Mouse (Mus musculus) hindbrain, embryonic 11.5 days (tissue): ENCODE measurements at regions not wholly inside any gene's neighbourhood (a gene's known extent, or its start where the extent isn't known, plus 50 kb on each side); places are given as distances from the start of the nearest gene placed in this dataset.

Source experiments
- ATAC-seq: fragments of 200-750 bp; cut with Nextera tagmentation; 2 replicates; pipeline ENCODE4 v1.8.0; 2017; ENCODE audit warnings: mild to moderate bottlenecking, moderate TSS enrichment, moderate library complexity; ENCODE audit not compliant: low FRiP score
- DNase-seq: peaks from one replicate; pipeline ENCODE4 v3.0.0-alpha.2; 2015; ENCODE audit warnings: low spot score
- H3K27ac ChIP-seq: fragments of 300-500 bp; sonication (generic); 2 replicates; pipeline ENCODE4 v1.5.1; 2014; ENCODE audit warnings: mild to moderate bottlenecking, low read depth, low read length
- H3K27me3 ChIP-seq: fragments of 300-500 bp; sonication (generic); 2 replicates; pipeline ENCODE4 v1.6.1; 2014; ENCODE audit warnings: mild to moderate bottlenecking, low read length, moderate library complexity, mixed read lengths; ENCODE audit not compliant: control insufficient read depth, insufficient read depth
- H3K36me3 ChIP-seq: fragments of 300-500 bp; sonication (generic); 2 replicates; pipeline ENCODE4 v1.6.1; 2014; ENCODE audit warnings: mild to moderate bottlenecking, low read length, moderate library complexity, mixed read lengths; ENCODE audit not compliant: control insufficient read depth, insufficient read depth
- H3K4me1 ChIP-seq: fragments of 300-500 bp; sonication (generic); replicated peaks from 2 replicates; pipeline ENCODE4 v1.6.1; 2014; ENCODE audit warnings: low read length, mixed read lengths; ENCODE audit not compliant: control insufficient read depth, insufficient read depth
- H3K4me2 ChIP-seq: fragments of 300-500 bp; sonication (generic); replicated peaks from 2 replicates; pipeline ENCODE4 v1.6.1; 2014; ENCODE audit warnings: mild to moderate bottlenecking, low read depth, low read length
- H3K4me3 ChIP-seq: fragments of 300-500 bp; sonication (generic); 2 replicates; pipeline ENCODE4 v1.5.1; 2014; ENCODE audit warnings: low read depth, low read length
- H3K9ac ChIP-seq: fragments of 300-500 bp; sonication (generic); 2 replicates; pipeline ENCODE4 v1.6.1; 2014; ENCODE audit warnings: low read depth, low read length
- H3K9me3 ChIP-seq: fragments of 300-500 bp; sonication (generic); 2 replicates; pipeline ENCODE4 v1.6.1; 2016; ENCODE audit warnings: low read length; ENCODE audit not compliant: control insufficient read depth
- WGBS: fragments of 180-500 bp; shearing (Covaris S2); extraction: QIAGEN DNeasy Blood & Tissue Kit; methylation state at CpG from one replicate; pipeline ENCODE4 v1.1.7; 2014; 5-methylcytosine and 5-hydroxymethylcytosine counted together

DNA sequence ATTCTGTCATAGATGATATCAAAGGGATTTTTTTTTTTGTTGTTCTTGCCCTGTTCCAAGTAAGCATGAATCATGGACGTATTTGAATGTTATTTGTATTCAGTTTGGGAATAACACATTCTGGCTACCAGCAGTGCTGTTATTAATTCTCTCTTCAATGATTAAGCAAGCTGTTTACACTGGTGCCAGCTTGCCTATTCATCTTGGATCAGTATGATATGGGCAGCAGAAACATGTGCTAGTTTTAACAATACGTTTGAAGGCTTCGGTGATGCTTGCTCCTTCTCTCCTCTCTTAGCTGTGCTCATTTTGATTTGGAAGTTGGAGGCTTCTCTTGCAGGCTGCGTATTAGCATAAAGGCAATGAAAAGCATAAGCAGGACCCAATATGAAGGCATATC lies 984.9 kb upstream of the Slc10a2 start:
- Histone ChIP-seq H3K27ac (no peak overlapping the region), H3K4me3 (no peak overlapping the region), H3K9me3 (no peaks in the 10 kb centered on the region), H3K4me2 (no peak overlapping the region), H3K27me3 (no peaks in the 10 kb centered on the region), H3K4me1 (no peaks in the 10 kb centered on the region), H3K36me3 (no peaks in the 10 kb centered on the region), H3K9ac (no peak overlapping the region)
- ATAC-seq (no peak), DNase-seq (no peak)
- 91% methylated on average over 4 of the region's 4 CpGs for WGBS

- Histone ChIP-seq H3K4me1 (no peaks in the 10 kb centered on the region), H3K9ac (no peak overlapping the region), H3K27me3 (no peaks in the 10 kb centered on the region), H3K4me3 (no peak overlapping the region), H3K4me2 (no peak overlapping the region), H3K36me3 (no peaks in the 10 kb centered on the region), H3K27ac (no peak overlapping the region), H3K9me3 (no peaks in the 10 kb centered on the region)
- ATAC-seq (peak; percentile 84), DNase-seq (peak; percentile 42)
- 42% methylated on average over 5 of the region's 5 CpGs for WGBS
Measured at GRCm38 (mm10) chr8:6043939-6044577, 938.9 kb upstream of the Slc10a2 start.

- 92% methylated on average over 2 of the region's 2 CpGs for WGBS
Measured at GRCm38 (mm10) chr8:6012206-6012605, 907.1 kb upstream of the Slc10a2 start.

DNA sequence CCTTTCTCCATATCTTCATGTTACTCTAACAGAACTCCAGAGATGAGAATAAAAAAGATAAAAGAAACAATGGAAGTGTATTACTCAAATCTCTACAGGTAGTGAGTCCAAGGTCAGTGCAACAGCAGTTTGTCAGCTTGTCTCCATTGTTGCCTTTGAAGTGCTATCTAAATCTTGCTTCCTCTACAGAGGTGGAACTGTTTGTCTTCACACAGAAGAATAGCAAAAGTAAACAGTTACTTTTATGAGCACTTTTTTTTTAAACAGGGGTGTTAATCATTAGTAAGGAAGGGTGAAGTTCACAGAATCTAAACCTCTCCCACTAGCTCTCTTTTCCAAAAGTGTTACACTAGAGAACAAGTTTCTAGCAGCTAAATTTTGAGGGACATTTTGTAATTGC lies 906.0 kb upstream of the Slc10a2 start:
- H3K9me3 ChIP-seq = no peaks in the 10 kb centered on the region
- H3K27ac ChIP-seq = no peak overlapping the region
- no peak overlapping the region for H3K4me3 ChIP-seq
- DNase-seq (no peak), ATAC-seq (no peak)
- no peaks in the 10 kb centered on the region for H3K27me3 ChIP-seq
- no peaks in the 10 kb centered on the region for H3K36me3 ChIP-seq
- H3K9ac ChIP-seq = no peak overlapping the region
- H3K4me2 ChIP-seq = no peak overlapping the region
- no peaks in the 10 kb centered on the region for H3K4me1 ChIP-seq

More at GRCm38 (mm10) chr8:6012206-6012605, 907.1 kb upstream of the Slc10a2 start:
- DNase-seq (no peak), ATAC-seq (no peak)
- H3K4me3 ChIP-seq = no peak overlapping the region
- H3K4me2 ChIP-seq = no peak overlapping the region
- no peaks in the 10 kb centered on the region for H3K27me3 ChIP-seq
- H3K9ac ChIP-seq = no peak overlapping the region
- H3K36me3 ChIP-seq = no peaks in the 10 kb centered on the region
- no peaks in the 10 kb centered on the region for H3K9me3 ChIP-seq
- H3K27ac ChIP-seq = no peak overlapping the region
- H3K4me1 ChIP-seq = no peaks in the 10 kb centered on the region

- 86% methylated on average over 2 of the region's 2 CpGs for WGBS
- Histone ChIP-seq H3K36me3 (no peaks in the 10 kb centered on the region), H3K4me3 (no peak overlapping the region), H3K27ac (no peak overlapping the region), H3K9me3 (no peaks in the 10 kb centered on the region), H3K4me1 (no peaks in the 10 kb centered on the region), H3K27me3 (no peaks in the 10 kb centered on the region), H3K9ac (no peak overlapping the region), H3K4me2 (no peak overlapping the region)
- ATAC-seq (no peak), DNase-seq (no peak)
Measured at GRCm38 (mm10) chr8:6010712-6011111, 905.6 kb upstream of the Slc10a2 start.

- peak; percentile 17 for DNase-seq
Measured at GRCm38 (mm10) chr8:6002612-6003011, 897.5 kb upstream of the Slc10a2 start.

GRCm38 (mm10) chr8:5994846-5995245 lies 889.7 kb upstream of the Slc10a2 start:
- H3K27me3 ChIP-seq = no peaks in the 10 kb centered on the region
- no peak overlapping the region for H3K4me2 ChIP-seq
- no peaks in the 10 kb centered on the region for H3K36me3 ChIP-seq
- H3K4me3 ChIP-seq = no peak overlapping the region
- DNase-seq (peak; percentile 13), ATAC-seq (no peak)
- no peaks in the 10 kb centered on the region for H3K9me3 ChIP-seq
- H3K27ac ChIP-seq = no peak overlapping the region
- no peak overlapping the region for H3K9ac ChIP-seq
- WGBS = 64% methylated on average over 6 of the region's 6 CpGs
- H3K4me1 ChIP-seq = no peaks in the 10 kb centered on the region

More at GRCm38 (mm10) chr8:6002612-6003011, 897.5 kb upstream of the Slc10a2 start:
- Histone ChIP-seq H3K27ac (no peak overlapping the region), H3K4me3 (no peak overlapping the region), H3K9me3 (no peaks in the 10 kb centered on the region), H3K4me2 (no peak overlapping the region), H3K36me3 (no peaks in the 10 kb centered on the region), H3K4me1 (no peaks in the 10 kb centered on the region), H3K27me3 (no peaks in the 10 kb centered on the region), H3K9ac (no peak overlapping the region)
- ATAC-seq = peak; percentile 43; the same call in 1 of the 2 replicates
- 28% methylated on average over 1 of the region's 1 CpGs for WGBS

DNA sequence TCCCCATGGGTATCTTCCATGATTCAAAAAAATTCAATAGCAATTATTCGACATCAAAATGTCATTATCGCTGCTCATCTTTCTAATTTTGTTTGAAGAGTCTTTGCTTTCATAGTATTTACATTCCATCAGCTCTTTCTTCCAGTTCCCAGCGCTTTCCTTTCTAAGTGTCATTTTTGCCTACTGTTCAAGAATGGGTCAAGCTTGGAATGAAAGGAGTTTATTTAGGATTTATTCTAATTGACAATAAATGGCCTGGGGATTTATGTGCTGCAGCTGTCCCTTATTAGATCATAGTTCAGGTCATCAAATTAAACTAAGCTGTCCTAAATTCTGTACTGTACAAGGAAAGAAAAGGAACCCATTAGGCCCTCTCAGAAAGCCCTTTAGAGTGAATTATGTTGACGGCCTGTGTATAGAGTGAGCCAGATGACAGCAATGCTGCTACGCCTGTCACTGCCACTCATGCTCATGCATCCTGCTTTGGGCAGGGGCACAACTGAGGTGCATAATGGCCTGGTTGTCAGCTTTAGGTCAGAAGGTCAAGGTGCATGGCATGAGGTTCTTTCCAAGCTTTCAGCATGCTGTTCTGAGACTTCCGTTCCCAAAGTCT lies 860.4 kb upstream of the Slc10a2 start:
- ATAC-seq (peak; percentile 74), DNase-seq (peak; percentile 12)
- Histone ChIP-seq H3K27me3 (no peaks in the 10 kb centered on the region), H3K9me3 (no peaks in the 10 kb centered on the region), H3K4me3 (no peak overlapping the region), H3K4me1 (no peaks in the 10 kb centered on the region), H3K9ac (no peak overlapping the region), H3K4me2 (no peak overlapping the region), H3K27ac (no peak overlapping the region), H3K36me3 (no peaks in the 10 kb centered on the region)
- WGBS = 70% methylated on average over 6 of the region's 6 CpGs

DNA sequence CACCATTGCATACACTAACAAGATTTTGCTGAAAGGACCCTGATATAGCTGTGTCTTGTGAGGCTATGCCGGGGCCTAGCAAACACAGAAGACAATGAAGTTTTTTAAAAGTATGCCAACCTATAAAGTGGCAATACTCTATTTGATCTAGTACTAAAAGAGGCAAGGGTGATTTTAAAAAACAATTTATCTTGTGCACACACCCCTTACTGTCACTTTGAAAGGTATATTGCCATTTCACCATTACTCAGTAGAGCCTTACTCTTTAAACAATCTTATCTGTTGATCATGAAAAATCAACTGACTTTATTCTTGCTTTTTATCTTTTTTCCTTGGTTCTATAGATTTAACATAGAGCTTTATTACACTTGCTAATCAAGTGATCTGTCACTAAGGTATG lies 859.1 kb upstream of the Slc10a2 start:
- no peak for ATAC-seq
- DNase-seq = no peak
- WGBS = 81% methylated on average over 1 of the region's 1 CpGs

More for the DNA sequence above, 859.1 kb upstream of the Slc10a2 start:
- Histone ChIP-seq H3K36me3 (no peaks in the 10 kb centered on the region), H3K4me2 (no peak overlapping the region), H3K9me3 (no peaks in the 10 kb centered on the region), H3K27me3 (no peaks in the 10 kb centered on the region), H3K27ac (no peak overlapping the region), H3K4me3 (no peak overlapping the region), H3K4me1 (no peaks in the 10 kb centered on the region), H3K9ac (no peak overlapping the region)
